Mouse (Mus musculus): ENCODE measurements around the gene Trim26. TPM values are rescaled to one million over a fixed set of nuclear protein-coding genes. Genes with fewer than 3 reads are reported as not detected.

The Trim26 gene
- polyA plus RNA-seq, 1 experiment from 2014 or later, result 30.9 TPM

GRCm38 (mm10) chr17:36899376-36899775, 62.4 kb downstream of the Trim26 start:
- 80% methylated on average over 4 of the region's 4 CpGs for WGBS
- Histone ChIP-seq H3K27ac (ENCODE audit: low read depth, low read length) (no peak overlapping the region), H3K9me3 (ENCODE audit: control insufficient read depth, low read length) (no peaks in the 10 kb centered on the region), H3K9ac (ENCODE audit: low read length) (no peak overlapping the region), H3K27me3 (ENCODE audit: control insufficient read depth, insufficient read depth, low read length) (no peaks in the 10 kb centered on the region), H3K4me1 (replicated peaks; ENCODE audit: control insufficient read depth, insufficient read depth, low read length) (no peaks in the 10 kb centered on the region), H3K36me3 (ENCODE audit: control insufficient read depth, insufficient read depth, low read length) (no peaks in the 10 kb centered on the region), H3K4me3 (ENCODE audit: low read depth, low read length) (no peak overlapping the region), H3K4me2 (ENCODE audit: low read depth, low read length, severe bottlenecking) (no peak overlapping the region)
- no peak for ATAC-seq (replicated peaks; ENCODE audit: low FRiP score)
- DNase-seq (ENCODE audit: low spot score), result no peak

DNA sequence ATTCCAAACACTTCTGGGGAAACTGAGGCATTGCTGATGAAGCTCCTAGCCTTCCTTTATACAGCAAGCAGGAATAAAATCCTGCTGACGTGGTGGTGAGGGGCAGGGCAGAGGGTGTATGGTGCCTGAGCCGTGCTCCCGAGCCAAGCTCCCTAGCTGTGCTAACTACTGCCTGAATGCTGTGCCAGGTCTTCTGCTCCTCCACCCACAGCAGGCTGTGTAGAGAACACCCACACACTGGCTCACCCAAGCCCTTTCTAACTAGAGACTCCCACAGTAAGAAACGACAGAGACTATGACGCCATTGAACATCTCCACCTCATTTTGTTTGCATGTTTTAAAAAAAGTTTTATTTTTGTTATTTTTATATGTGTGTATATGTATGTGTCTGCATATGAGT, 63.1 kb downstream of the Trim26 start:
- no peak overlapping the region for H3K9ac ChIP-seq (ENCODE audit: low read length)
- WGBS, result 86% methylated on average over 5 of the region's 5 CpGs
- no peaks in the 10 kb centered on the region for H3K4me1 ChIP-seq (replicated peaks; ENCODE audit: control insufficient read depth, insufficient read depth, low read length)
- H3K4me3 ChIP-seq (ENCODE audit: low read depth, low read length), result no peak overlapping the region
- no peak overlapping the region for H3K27ac ChIP-seq (ENCODE audit: low read depth, low read length)
- H3K9me3 ChIP-seq (ENCODE audit: control insufficient read depth, low read length), result no peaks in the 10 kb centered on the region
- DNase-seq (ENCODE audit: low spot score) (no peak), ATAC-seq (replicated peaks; ENCODE audit: low FRiP score) (no peak)
- H3K4me2 ChIP-seq (ENCODE audit: low read depth, low read length, severe bottlenecking), result no peak overlapping the region
- H3K27me3 ChIP-seq (ENCODE audit: control insufficient read depth, insufficient read depth, low read length), result no peaks in the 10 kb centered on the region
- no peaks in the 10 kb centered on the region for H3K36me3 ChIP-seq (ENCODE audit: control insufficient read depth, insufficient read depth, low read length)

DNA sequence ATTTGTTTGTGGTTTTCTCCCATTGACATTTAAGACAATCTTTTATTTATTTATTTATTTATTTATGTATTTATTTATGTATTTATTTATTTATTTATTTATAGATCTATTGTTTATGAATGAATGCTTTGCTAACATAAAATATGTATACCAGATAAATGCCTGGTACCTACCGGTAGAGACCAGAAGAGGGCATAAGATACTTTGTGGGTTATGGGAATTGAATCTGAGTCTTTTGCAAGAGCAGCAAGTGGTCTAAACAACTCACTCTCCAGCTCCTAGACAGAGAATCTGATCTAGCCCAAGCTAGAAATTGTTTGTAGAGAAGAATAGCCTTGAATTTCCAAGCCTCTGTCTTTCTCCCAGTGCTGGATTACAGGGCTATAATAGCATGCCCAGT, 63.8 kb downstream of the Trim26 start:
- Histone ChIP-seq H3K27ac (ENCODE audit: low read depth, low read length) (no peak overlapping the region), H3K4me1 (replicated peaks; ENCODE audit: control insufficient read depth, insufficient read depth, low read length) (no peaks in the 10 kb centered on the region), H3K9ac (ENCODE audit: low read length) (no peak overlapping the region), H3K4me2 (ENCODE audit: low read depth, low read length, severe bottlenecking) (no peak overlapping the region), H3K9me3 (ENCODE audit: control insufficient read depth, low read length) (no peaks in the 10 kb centered on the region), H3K36me3 (ENCODE audit: control insufficient read depth, insufficient read depth, low read length) (no peaks in the 10 kb centered on the region), H3K4me3 (ENCODE audit: low read depth, low read length) (no peak overlapping the region), H3K27me3 (ENCODE audit: control insufficient read depth, insufficient read depth, low read length) (no peaks in the 10 kb centered on the region)
- 40% methylated on average over 1 of the region's 1 CpGs for WGBS
- no peak for DNase-seq (ENCODE audit: low spot score)
- no peak for ATAC-seq (replicated peaks; ENCODE audit: low FRiP score)

- ATAC-seq (replicated peaks; ENCODE audit: low FRiP score) (no peak), DNase-seq (ENCODE audit: low spot score) (no peak)
- Histone ChIP-seq H3K4me3 (ENCODE audit: low read depth, low read length) (no peak overlapping the region), H3K27ac (ENCODE audit: low read depth, low read length) (no peak overlapping the region), H3K9me3 (ENCODE audit: control insufficient read depth, low read length) (no peaks in the 10 kb centered on the region), H3K4me2 (ENCODE audit: low read depth, low read length, severe bottlenecking) (no peak overlapping the region), H3K4me1 (replicated peaks; ENCODE audit: control insufficient read depth, insufficient read depth, low read length) (no peaks in the 10 kb centered on the region), H3K27me3 (ENCODE audit: control insufficient read depth, insufficient read depth, low read length) (no peaks in the 10 kb centered on the region), H3K36me3 (ENCODE audit: control insufficient read depth, insufficient read depth, low read length) (no peaks in the 10 kb centered on the region), H3K9ac (ENCODE audit: low read length) (no peak overlapping the region)
- WGBS, result 77% methylated on average over 3 of the region's 3 CpGs
Measured at GRCm38 (mm10) chr17:36903651-36904050, 66.7 kb downstream of the Trim26 start.

- no peaks in the 10 kb centered on the region for H3K4me1 ChIP-seq (replicated peaks; ENCODE audit: control insufficient read depth, insufficient read depth, low read length)
- H3K27ac ChIP-seq (ENCODE audit: low read depth, low read length), result no peak overlapping the region
- ATAC-seq (replicated peaks; ENCODE audit: low FRiP score), result no peak
- H3K4me3 ChIP-seq (ENCODE audit: low read depth, low read length), result no peak overlapping the region
- no peak for DNase-seq (ENCODE audit: low spot score)
- no peak overlapping the region for H3K9ac ChIP-seq (ENCODE audit: low read length)
- no peak overlapping the region for H3K4me2 ChIP-seq (ENCODE audit: low read depth, low read length, severe bottlenecking)
- no peaks in the 10 kb centered on the region for H3K27me3 ChIP-seq (ENCODE audit: control insufficient read depth, insufficient read depth, low read length)
- WGBS, result 39% methylated on average over 1 of the region's 1 CpGs
- no peaks in the 10 kb centered on the region for H3K36me3 ChIP-seq (ENCODE audit: control insufficient read depth, insufficient read depth, low read length)
- H3K9me3 ChIP-seq (ENCODE audit: control insufficient read depth, low read length), result no peaks in the 10 kb centered on the region
Measured at GRCm38 (mm10) chr17:36908235-36908634, 71.3 kb downstream of the Trim26 start.

Other genes starting within 250 kb of the Trim26 start
- not detected in 2 replicates for gene H2-M9, start 194.5 kb upstream of the Trim26 start, polyA plus RNA-seq (2014; fragmentation: Nextera tagmentation; extraction: Ambion mirVana)
- not detected in 2 replicates for gene H2-M1, start 164.9 kb upstream of the Trim26 start, polyA plus RNA-seq (2014; fragmentation: Nextera tagmentation; extraction: Ambion mirVana)
- not detected in 2 replicates for gene H2-M10.5, start 64.2 kb upstream of the Trim26 start, polyA plus RNA-seq (2014; fragmentation: Nextera tagmentation; extraction: Ambion mirVana)
- not detected in 2 replicates for gene H2-M10.6, start 25.0 kb upstream of the Trim26 start, polyA plus RNA-seq (2014; fragmentation: Nextera tagmentation; extraction: Ambion mirVana)
- gene Trim15, start 30.1 kb downstream of the Trim26 start, polyA plus RNA-seq (2014; fragmentation: Nextera tagmentation; extraction: Ambion mirVana), result 0.20 and 0.35 TPM in 2 replicates
- gene Trim10, start 32.4 kb downstream of the Trim26 start, polyA plus RNA-seq (2014; fragmentation: Nextera tagmentation; extraction: Ambion mirVana), result 7.4 and 8.4 TPM in 2 replicates
- not detected in 2 replicates for gene Trim40, start 53.0 kb downstream of the Trim26 start, polyA plus RNA-seq (2014; fragmentation: Nextera tagmentation; extraction: Ambion mirVana)
- gene Trim31, start 61.0 kb downstream of the Trim26 start, polyA plus RNA-seq (2014; fragmentation: Nextera tagmentation; extraction: Ambion mirVana), result not detected in 2 replicates
- gene Rnf39, start 105.8 kb downstream of the Trim26 start, polyA plus RNA-seq (2014; fragmentation: Nextera tagmentation; extraction: Ambion mirVana), result 0.33 and 0.44 TPM in 2 replicates
- gene Ppp1r11, start 114.6 kb downstream of the Trim26 start, polyA plus RNA-seq (2014; fragmentation: Nextera tagmentation; extraction: Ambion mirVana), result 142 and 149 TPM in 2 replicates
- gene Znrd1, start 121.4 kb downstream of the Trim26 start, polyA plus RNA-seq (2014; fragmentation: Nextera tagmentation; extraction: Ambion mirVana), result 83.2 and 86.6 TPM in 2 replicates
- 10.2 and 10.5 TPM in 2 replicates for gene Znrd1as, start 121.5 kb downstream of the Trim26 start, polyA plus RNA-seq (2014; fragmentation: Nextera tagmentation; extraction: Ambion mirVana)
- gene 2410137M14Rik, start 144.1 kb downstream of the Trim26 start, polyA plus RNA-seq (2014; fragmentation: Nextera tagmentation; extraction: Ambion mirVana), result not detected in 2 replicates
- gene H2-M5, start 152.4 kb downstream of the Trim26 start, polyA plus RNA-seq (2014; fragmentation: Nextera tagmentation; extraction: Ambion mirVana), result 0.73 and 1.1 TPM in 2 replicates
- 130 and 142 TPM in 2 replicates for gene Zfp57, start 164.0 kb downstream of the Trim26 start, polyA plus RNA-seq (2014; fragmentation: Nextera tagmentation; extraction: Ambion mirVana)
- gene Mog, start 186.3 kb downstream of the Trim26 start, polyA plus RNA-seq (2014; fragmentation: Nextera tagmentation; extraction: Ambion mirVana), result 0.39 TPM in 1 of 2 replicates, not detected in the other
- 19.7 and 21.8 TPM in 2 replicates for gene Gabbr1, start 208.8 kb downstream of the Trim26 start, polyA plus RNA-seq (2014; fragmentation: Nextera tagmentation; extraction: Ambion mirVana)